In the genomic region with DNA sequence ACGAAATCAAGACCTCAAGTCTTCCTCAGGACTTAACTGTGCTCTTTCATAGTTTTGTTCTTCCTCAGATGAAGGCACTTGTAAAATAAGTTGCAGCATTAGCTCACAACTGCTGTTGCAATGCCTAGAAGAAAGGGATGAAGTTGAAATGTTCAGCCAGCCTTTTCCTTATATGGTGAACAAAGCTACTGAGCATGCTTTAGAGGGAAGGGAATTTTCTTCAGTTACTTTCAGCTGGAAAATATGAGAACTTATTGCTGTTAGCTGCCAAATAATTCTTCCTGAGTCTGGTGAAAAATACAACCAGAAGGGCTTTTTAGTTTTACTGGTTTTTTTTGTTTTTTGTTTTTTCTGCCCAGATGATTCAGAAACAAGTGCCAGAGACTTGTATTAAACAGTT, we compare ENCODE assay signal across 16 mouse cellular contexts. TPM values are rescaled to one million over a fixed set of nuclear protein-coding genes. Genes with fewer than 3 reads are reported as not detected.
DNase-seq lines count a peak whose midpoint lies in the region; ATAC-seq and TF ChIP-seq lines count a peak whose summit lies in the region.
"Had no signal": no experiment of that assay in that cellular context is flagged by ENCODE, and none has a peak within 500 bp of the region (broad histone marks: within the 10 kb centered on the region; RNA-seq: fewer than 3 reads in every experiment).

No protein-coding gene starts in this region.

- H3K9ac ChIP-seq in embryonic facial prominence, embryonic 14.5 days (ENCODE audit: low read depth, low read length): no peak overlapping the region
- no peak overlapping the region for H3K9ac ChIP-seq in intestine, embryonic 15.5 days

- peak overlapping the region; percentile 65 for H3K27ac ChIP-seq in embryonic facial prominence, embryonic 14.5 days (replicated peaks; ENCODE audit: low read depth, low read length)
- H3K27ac ChIP-seq in embryonic facial prominence, embryonic 10.5 days (replicated peaks): no peak overlapping the region
- no peak overlapping the region for H3K27ac ChIP-seq in kidney, adult 2 months (ENCODE audit: insufficient read depth, low read depth, low read length)
- peak overlapping the region; percentile 68; the same call in 1 of the 2 replicates for H3K27ac ChIP-seq in intestine, embryonic 15.5 days

- TF ChIP-seq CTCF in kidney, adult 2 months (conservative IDR thresholded peaks at IDR 0.05; ENCODE audit: insufficient read depth, insufficient read length, low read depth, low read length): no peak

- no peaks in the 10 kb centered on the region for H3K27me3 ChIP-seq in embryonic facial prominence, embryonic 14.5 days (replicated peaks; ENCODE audit: control insufficient read depth, insufficient read depth, low read length)
- H3K27me3 ChIP-seq in embryonic facial prominence, embryonic 10.5 days (replicated peaks; ENCODE audit: low read depth, poor library complexity, severe bottlenecking): no peaks in the 10 kb centered on the region
- H3K27me3 ChIP-seq in kidney, adult 2 months (replicated peaks; ENCODE audit: control insufficient read depth, insufficient read depth, low read length): no peaks in the 10 kb centered on the region
- no peaks in the 10 kb centered on the region for H3K27me3 ChIP-seq in intestine, embryonic 15.5 days (replicated peaks)
- H3K27me3 ChIP-seq: megakaryocyte, embryonic 14.5 days had no signal

- H3K4me1 ChIP-seq in embryonic facial prominence, embryonic 14.5 days (ENCODE audit: control insufficient read depth, insufficient read depth, low read length): peaks cover 3% of the 10 kb centered on the region; the same call in 1 of the 2 replicates
- no peaks in the 10 kb centered on the region for H3K4me1 ChIP-seq in embryonic facial prominence, embryonic 10.5 days
- no peaks in the 10 kb centered on the region for H3K4me1 ChIP-seq in kidney, adult 2 months (ENCODE audit: control insufficient read depth, insufficient read depth, low read length)
- H3K4me1 ChIP-seq in intestine, embryonic 15.5 days (replicated peaks): no peaks in the 10 kb centered on the region

- no peak for TF ChIP-seq POLR2A in kidney, adult 2 months (IDR thresholded peaks at IDR 0.05; ENCODE audit: low read depth, low read length)

- H3K9me3 ChIP-seq in embryonic facial prominence, embryonic 14.5 days (ENCODE audit: control insufficient read depth, low read length): no peaks in the 10 kb centered on the region
- no peaks in the 10 kb centered on the region for H3K9me3 ChIP-seq in embryonic facial prominence, embryonic 10.5 days
- no peaks in the 10 kb centered on the region for H3K9me3 ChIP-seq in intestine, embryonic 15.5 days
- H3K9me3 ChIP-seq: megakaryocyte, embryonic 14.5 days had no signal

- DNase-seq in embryonic facial prominence, embryonic 14.5 days (ENCODE audit: low spot score): peak; percentile 68
- DNase-seq in embryonic facial prominence, embryonic 10.5 days (ENCODE audit: low spot score): no peak
- DNase-seq in kidney, adult 2 months: peak; percentile 15
- DNase-seq in kidney, adult 18-20 months: no peak
- DNase-seq in skeletal muscle tissue, adult 2 months (ENCODE audit: low read depth, low spot score): peak; percentile 58
- DNase-seq in urinary bladder, postnatal 25 days (ENCODE audit: low spot score): no peak
- no peak for DNase-seq in spleen, postnatal 4 days (ENCODE audit: low spot score in 2 of 2)
- DNase-seq: cerebellum, adult 8-10 months; liver; right cerebral cortex, postnatal 4 days; thymus, adult 18-20 months had no signal

- ATAC-seq in embryonic facial prominence, embryonic 14.5 days (ENCODE audit: low read depth): no peak; the same call in 1 of the 2 replicates
- peak; percentile 59; the same call in 1 of the 2 replicates for ATAC-seq in intestine, embryonic 15.5 days
- ATAC-seq: forebrain, embryonic 14.5 days had no signal

- 68% methylated on average over 1 of the region's 1 CpGs for WGBS in embryonic facial prominence, embryonic 14.5 days
- 82% methylated on average over 1 of the region's 1 CpGs for WGBS in embryonic facial prominence, embryonic 10.5 days
- WGBS in kidney, adult 2 months: 80% methylated on average over 1 of the region's 1 CpGs
- 56% methylated on average over 1 of the region's 1 CpGs for WGBS in intestine, embryonic 15.5 days

- peaks cover 26% of the 10 kb centered on the region for H3K36me3 ChIP-seq in embryonic facial prominence, embryonic 14.5 days (ENCODE audit: control insufficient read depth, insufficient read depth, low read length)
- H3K36me3 ChIP-seq in embryonic facial prominence, embryonic 10.5 days (replicated peaks): peaks cover 23% of the 10 kb centered on the region; the same call in 1 of the 2 replicates
- no peaks in the 10 kb centered on the region; the same call in 1 of the 2 replicates for H3K36me3 ChIP-seq in kidney, adult 2 months (ENCODE audit: control insufficient read depth, insufficient read depth, low read length)
- 0 out of 2 replicates have a peak, but pooled peaks cover 5% of the 10 kb centered on the region for H3K36me3 ChIP-seq in intestine, embryonic 15.5 days

- H3K4me3 ChIP-seq in embryonic facial prominence, embryonic 14.5 days (ENCODE audit: low read depth, low read length): no peak overlapping the region
- H3K4me3 ChIP-seq in embryonic facial prominence, embryonic 10.5 days: no peak overlapping the region
- no peak overlapping the region for H3K4me3 ChIP-seq in kidney, adult 2 months (ENCODE audit: insufficient read depth, low read depth, low read length)
- H3K4me3 ChIP-seq in intestine, embryonic 15.5 days (replicated peaks): no peak overlapping the region
- H3K4me3 ChIP-seq: megakaryocyte, embryonic 14.5 days had no signal

- no peak overlapping the region for H3K4me2 ChIP-seq in embryonic facial prominence, embryonic 14.5 days (ENCODE audit: low read depth, low read length)
- no peak overlapping the region for H3K4me2 ChIP-seq in intestine, embryonic 15.5 days (replicated peaks)

RNA-seq across cellular contexts. Expression of a gene that starts 45.2 kb away (rescaled TPM):
- polyA plus RNA-seq in embryonic facial prominence, embryonic 14.5 days (2014; fragmentation: Nextera tagmentation; extraction: Ambion mirVana): 28.5 and 30.6 TPM in 2 replicates
- 13.8 and 14.0 TPM in 2 replicates for polyA plus RNA-seq in embryonic facial prominence, embryonic 10.5 days (2016; fragmentation: Nextera tagmentation; extraction: Ambion mirVana)
- 6.8 and 8.8 TPM in 2 replicates for polyA plus RNA-seq in kidney, adult 2 months (2012; rRNA removed)
- polyA plus RNA-seq in intestine, embryonic 15.5 days (2015; fragmentation: Nextera tagmentation; extraction: Ambion mirVana): 22.7 and 23.6 TPM in 2 replicates

RNA-seq across cellular contexts. Expression of a gene that starts 51.0 kb away (rescaled TPM):
- not detected in 2 replicates for polyA plus RNA-seq in embryonic facial prominence, embryonic 14.5 days (2014; fragmentation: Nextera tagmentation; extraction: Ambion mirVana)
- not detected in 2 replicates for polyA plus RNA-seq in embryonic facial prominence, embryonic 10.5 days (2016; fragmentation: Nextera tagmentation; extraction: Ambion mirVana)
- not detected in 2 replicates for polyA plus RNA-seq in kidney, adult 2 months (2012; rRNA removed)
- polyA plus RNA-seq in intestine, embryonic 15.5 days (2015; fragmentation: Nextera tagmentation; extraction: Ambion mirVana): not detected in 2 replicates
- polyA plus RNA-seq: forebrain, embryonic 14.5 days; heart, embryonic 14.5 days; kidney, embryonic 14.5 days had no signal

Comparison
In these comparisons a context has a peak if more than half of its experiments do, and no peak if none do; other contexts are left out.
1. DNase-seq: peak in embryonic facial prominence, embryonic 14.5 days (single experiment), kidney, adult 2 months (single experiment) and skeletal muscle tissue, adult 2 months (single experiment); none in embryonic facial prominence, embryonic 10.5 days (single experiment), kidney, adult 18-20 months (single experiment), urinary bladder, postnatal 25 days (single experiment) and spleen, postnatal 4 days (0 of 2).
2. H3K27ac ChIP-seq: peak in embryonic facial prominence, embryonic 14.5 days (single experiment) and intestine, embryonic 15.5 days (single experiment); none in embryonic facial prominence, embryonic 10.5 days (single experiment) and kidney, adult 2 months (single experiment).